Mouse (Mus musculus) MEL (cell line): ENCODE measurements around the gene Glra1. TPM values are rescaled to one million over a fixed set of nuclear protein-coding genes. Genes with fewer than 3 reads are reported as not detected.
A peak's percentile ranks its signal among the peaks of the same experiment; 100 is the strongest.

Source experiments
- DNase-seq: peaks from one replicate; pipeline ENCODE4 v3.0.0; 2011; ENCODE audit warnings: low read depth, low spot score
- H3K27ac ChIP-seq: 2 replicates; pipeline ENCODE4 v1.5.1; 2012; ENCODE audit warnings: low read depth, mild to moderate bottlenecking, control low read depth, low read length, moderate library complexity; ENCODE audit not compliant: control insufficient read depth
- H3K27me3 ChIP-seq, 2 experiments: fragments of 150-350 bp in 1 of 2; sonication (generic) in 1 of 2; 2 replicates each; pipeline ENCODE4 v1.6.1; 2012; ENCODE audit warnings: low read length in 2 of 2, mild to moderate bottlenecking in 2 of 2, improper control_type of control experiment in 1 of 2, moderate library complexity in 1 of 2; ENCODE audit not compliant: insufficient read depth in 2 of 2, control insufficient read depth in 1 of 2
- H3K36me3 ChIP-seq, 2 experiments: 2 replicates each; pipeline ENCODE4 v1.6.1; 2012 to 2014; ENCODE audit warnings: low read length in 2 of 2, improper control_type of control experiment in 1 of 2, inconsistent platforms in 1 of 2, mild to moderate bottlenecking in 1 of 2; ENCODE audit not compliant: insufficient read depth in 2 of 2, control insufficient read depth in 1 of 2
- H3K4me1 ChIP-seq, 2 experiments: fragments of 150-350 bp in 1 of 2; sonication (generic) in 1 of 2; 2 replicates each; pipeline ENCODE4 v1.6.1; 2012; ENCODE audit warnings: low read length in 2 of 2, improper control_type of control experiment in 1 of 2, mild to moderate bottlenecking in 1 of 2; ENCODE audit not compliant: insufficient read depth in 2 of 2, control insufficient read depth in 1 of 2
- H3K4me3 ChIP-seq, 2 experiments: fragments of 150-350 bp in 1 of 2; sonication (generic) in 1 of 2; 2 replicates each; pipeline ENCODE4 v1.5.1; 2012; ENCODE audit warnings: low read depth in 2 of 2, low read length in 2 of 2, mild to moderate bottlenecking in 2 of 2, moderate library complexity in 2 of 2, control low read depth in 1 of 2, improper control_type of control experiment in 1 of 2; ENCODE audit not compliant: control insufficient read depth in 1 of 2, insufficient read depth in 1 of 2
- H3K79me2 ChIP-seq: 2 replicates; pipeline ENCODE4 v1.6.1; 2012; ENCODE audit warnings: mild to moderate bottlenecking, low read length, moderate library complexity; ENCODE audit not compliant: control insufficient read depth, poor library complexity, insufficient read depth
- H3K9ac ChIP-seq: 2 replicates; pipeline ENCODE4 v1.6.1; 2012; ENCODE audit warnings: low read depth, mild to moderate bottlenecking, control low read depth, low read length, moderate library complexity; ENCODE audit not compliant: control insufficient read depth, poor library complexity, severe bottlenecking
- H3K9me3 ChIP-seq: fragments of 150-350 bp; sonication (generic); replicated peaks from 2 replicates; pipeline ENCODE4 v1.6.1; 2012; ENCODE audit warnings: mild to moderate bottlenecking, low read length, improper control_type of control experiment, moderate library complexity; ENCODE audit not compliant: insufficient read depth
- BHLHE40 ChIP-seq: IDR thresholded peaks from 2 replicates; pipeline ENCODE4 v1.6.1; 2012; ENCODE audit warnings: low read depth, mild to moderate bottlenecking, inconsistent platforms, low read length, improper control_type of control experiment, borderline replicate concordance
- CHD1 ChIP-seq: IDR thresholded peaks from 2 replicates; pipeline ENCODE4 v1.6.1; 2012; ENCODE audit warnings: low read depth, mild to moderate bottlenecking, inconsistent platforms, low read length, improper control_type of control experiment
- CTCF ChIP-seq, 3 experiments: IDR thresholded peaks in 2 of 3; conservative IDR thresholded peaks in 1 of 3; 2 replicates each; pipeline ENCODE4 v1.5.1; 2011 to 2012; ENCODE audit warnings: low read length in 3 of 3, low read depth in 2 of 3, mild to moderate bottlenecking in 2 of 3, improper control_type of control experiment in 1 of 3, inconsistent platforms in 1 of 3, mixed read lengths in 1 of 3, moderate library complexity in 1 of 3; ENCODE audit not compliant: control insufficient read depth in 1 of 3, insufficient read depth in 1 of 3, poor library complexity in 1 of 3, severe bottlenecking in 1 of 3
- E2F4 ChIP-seq: IDR thresholded peaks from 2 replicates; pipeline ENCODE4 v1.6.1; 2011; ENCODE audit warnings: low read depth, low read length, improper control_type of control experiment, borderline replicate concordance
- ELF1 ChIP-seq: IDR thresholded peaks from 2 replicates; pipeline ENCODE4 v1.6.1; 2014; ENCODE audit warnings: low read depth, mild to moderate bottlenecking, inconsistent platforms, low read length, improper control_type of control experiment, moderate library complexity
- EP300 ChIP-seq, 2 experiments: IDR thresholded peaks; 2 replicates each; pipeline ENCODE4 v1.6.1; 2011; ENCODE audit warnings: improper control_type of control experiment in 2 of 2, low read length in 2 of 2, low read depth in 1 of 2, mild to moderate bottlenecking in 1 of 2
- ETS1 ChIP-seq: IDR thresholded peaks from 2 replicates; pipeline ENCODE4 v1.6.1; 2012; ENCODE audit warnings: low read depth, mild to moderate bottlenecking, inconsistent platforms, low read length, improper control_type of control experiment, moderate library complexity
- GATA1 ChIP-seq: IDR thresholded peaks from 2 replicates; pipeline ENCODE4 v1.6.1; 2011; ENCODE audit warnings: low read depth, low read length, improper control_type of control experiment
- HCFC1 ChIP-seq: IDR thresholded peaks from 2 replicates; pipeline ENCODE4 v1.6.1; 2012; ENCODE audit warnings: low read depth, mild to moderate bottlenecking, inconsistent platforms, low read length, improper control_type of control experiment, moderate library complexity
- JUND ChIP-seq: IDR thresholded peaks from 2 replicates; pipeline ENCODE4 v1.6.1; 2011; ENCODE audit warnings: low read depth, mild to moderate bottlenecking, improper control_type of control experiment, low read length
- MAX ChIP-seq: IDR thresholded peaks from 2 replicates; pipeline ENCODE4 v1.6.1; 2011; ENCODE audit warnings: low read length, improper control_type of control experiment
- MAZ ChIP-seq: IDR thresholded peaks from 2 replicates; pipeline ENCODE4 v1.6.1; 2012; ENCODE audit warnings: low read depth, mild to moderate bottlenecking, inconsistent platforms, low read length, improper control_type of control experiment
- NELFE ChIP-seq: IDR thresholded peaks from 2 replicates; pipeline ENCODE4 v1.6.1; 2011; ENCODE audit warnings: low read depth, low read length, improper control_type of control experiment
- POLR2AphosphoS2 ChIP-seq: IDR thresholded peaks from 2 replicates; pipeline ENCODE4 v1.6.1; 2011; ENCODE audit warnings: low read length, improper control_type of control experiment
- POLR2AphosphoS5 ChIP-seq: IDR thresholded peaks from 2 replicates; pipeline ENCODE4 v1.6.1; 2012; ENCODE audit warnings: low read depth, borderline replicate concordance, mild to moderate bottlenecking, inconsistent platforms, low read length, moderate library complexity, mixed read lengths
- RAD21 ChIP-seq: IDR thresholded peaks from 2 replicates; pipeline ENCODE4 v1.6.1; 2011; ENCODE audit warnings: mild to moderate bottlenecking, low read depth, low read length, improper control_type of control experiment
- RCOR1 ChIP-seq: IDR thresholded peaks from 2 replicates; pipeline ENCODE4 v1.6.1; 2012; ENCODE audit warnings: low read depth, mild to moderate bottlenecking, inconsistent platforms, low read length, improper control_type of control experiment
- SIN3A ChIP-seq: IDR thresholded peaks from 2 replicates; pipeline ENCODE4 v1.6.1; 2012; ENCODE audit warnings: low read length, improper control_type of control experiment, inconsistent platforms
- SMC3 ChIP-seq: IDR thresholded peaks from 2 replicates; pipeline ENCODE4 v1.6.1; 2011; ENCODE audit warnings: low read depth, low read length, improper control_type of control experiment
- TAL1 ChIP-seq: IDR thresholded peaks from 2 replicates; pipeline ENCODE4 v1.6.1; 2012; ENCODE audit warnings: mild to moderate bottlenecking, inconsistent platforms, low read length, moderate library complexity, mixed read lengths
- ZKSCAN1 ChIP-seq: IDR thresholded peaks from 2 replicates; pipeline ENCODE4 v1.6.1; 2012; ENCODE audit warnings: low read depth, mild to moderate bottlenecking, inconsistent platforms, low read length, improper control_type of control experiment, moderate library complexity
- ZNF384 ChIP-seq: IDR thresholded peaks from 2 replicates; pipeline ENCODE4 v1.6.1; 2012; ENCODE audit warnings: low read depth, mild to moderate bottlenecking, inconsistent platforms, low read length, improper control_type of control experiment
- polyA plus RNA-seq, 2 experiments: library from polyadenylated mRNA; stranded (reverse) in 1 of 2; unstranded in 1 of 2; fragments of >175 nt in 1 of 2; fragments of >200 nt in 1 of 2; gene quantifications; 2 replicates each; pipeline versions ENCODE4 v1.2.1 to v1.2.4; 2012; ENCODE audit warnings: low replicate concordance in 2 of 2, low read depth in 1 of 2; ENCODE audit not compliant: insufficient read length in 2 of 2, insufficient read depth in 1 of 2, missing spikeins in 1 of 2
- total RNA-seq: library from RNA; depleted of rRNA; stranded (reverse); fragments of 300-350 nt; gene quantifications from 2 replicates; pipeline ENCODE4 v1.2.3, GENCODE M21; 2012

Glra1 gene
- total and polyA plus RNA-seq, 3 experiments: not detected

GRCm38 (mm10) chr11:55542128-55542527 is 65.9 kb downstream of the Glra1 start:
- Histone ChIP-seq H3K27me3 (no peaks in the 10 kb centered on the region; a peak in 1 of 4 replicates), H3K36me3 (no peaks in the 10 kb centered on the region), H3K4me1 (no peaks in the 10 kb centered on the region), H3K4me3 (no peak overlapping the region), H3K27ac (no peak overlapping the region), H3K9me3 (no peaks in the 10 kb centered on the region), H3K79me2 (no peaks in the 10 kb centered on the region), H3K9ac (no peak overlapping the region)
- DNase-seq: peak; percentile 77
- no peak for TF ChIP-seq MAX
- TF ChIP-seq GATA1: peak; percentile 59
- no peak for TF ChIP-seq ZKSCAN1
- 0 out of 2 replicates have a peak, but pooled peaks have one; percentile 24 for TF ChIP-seq ETS1
- TF ChIP-seq EP300 (IDR thresholded peaks at IDR 0.05; ENCODE audit: low read depth in 1 of 2, low read length in 2 of 2): peak; percentile 23 to 35; a peak in 1 of 4 replicates
- TF ChIP-seq CHD1: no peak
- TF ChIP-seq ELF1: no peak
- peak; percentile 72; the same call in 1 of the 2 replicates for TF ChIP-seq RCOR1

GRCm38 (mm10) chr11:55534766-55535165 is 73.2 kb downstream of the Glra1 start:
- Histone ChIP-seq H3K36me3 (peaks cover 0 to 5% of the 10 kb centered on the region in 2 experiments; a peak in 2 of 4 replicates), H3K79me2 (no peaks in the 10 kb centered on the region), H3K9me3 (no peaks in the 10 kb centered on the region), H3K27me3 (no peaks in the 10 kb centered on the region; a peak in 1 of 4 replicates), H3K4me1 (peaks cover 4 to 5% of the 10 kb centered on the region in 2 experiments; a peak in 2 of 4 replicates), H3K27ac (no peak overlapping the region), H3K9ac (no peak overlapping the region), H3K4me3 (no peak overlapping the region)
- DNase-seq: no peak
- TF ChIP-seq TAL1 (no peak), BHLHE40 (no peak), ELF1 (no peak), RCOR1 (no peak), ZNF384 (no peak), SMC3 (no peak), POLR2AphosphoS5 (no peak), NELFE (no peak), HCFC1 (no peak), POLR2AphosphoS2 (no peak), MAZ (no peak), CHD1 (no peak), CTCF (IDR thresholded peaks at IDR 0.05 in 2 of 3, conservative IDR thresholded peaks at IDR 0.05 in 1 of 3; ENCODE audit: control insufficient read depth in 1 of 3, insufficient read depth in 1 of 3, low read depth in 2 of 3, low read length in 3 of 3, poor library complexity in 1 of 3, severe bottlenecking in 1 of 3) (no peak), GATA1 (no peak), RAD21 (no peak), JUND (no peak), E2F4 (no peak), SIN3A (no peak)
